Mouse (Mus musculus): ENCODE results near the gene Elp5.

Elp5 gene

GRCm38 (mm10) chr11:69953267-69953915 lies 28.9 kb downstream of the Elp5 start:
- DNase-seq = no peak

GRCm38 (mm10) chr11:69952274-69952673 lies 30.0 kb downstream of the Elp5 start:
- no peak for DNase-seq

- no peak for DNase-seq
These were observed 31.4 kb downstream of the Elp5 start for GRCm38 (mm10) chr11:69950807-69951459.

DNA sequence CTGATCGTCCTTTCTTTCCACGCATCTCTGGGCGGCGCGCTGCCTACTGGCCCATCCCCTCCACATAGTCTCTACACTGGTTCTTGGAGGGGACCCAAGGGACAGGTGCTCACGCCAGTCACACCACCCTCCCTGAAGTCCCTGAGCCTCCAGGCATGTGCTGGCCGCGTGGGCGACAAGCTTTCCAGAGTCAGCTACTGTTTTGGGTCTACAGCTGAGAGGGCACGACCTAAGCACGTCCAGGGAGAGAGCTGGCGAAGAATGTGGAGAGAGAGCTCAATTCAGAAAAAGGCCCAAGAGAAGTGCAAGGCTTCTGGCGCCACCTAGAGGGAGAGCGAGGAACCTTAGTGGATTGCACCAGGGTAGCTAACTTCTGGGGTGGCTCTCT lies 33.6 kb downstream of the Elp5 start:
- peak; percentile 92 for DNase-seq

- peak; percentile 93 for DNase-seq
These were observed 34.1 kb downstream of the Elp5 start, which contains the start of gene Slc2a4 for GRCm38 (mm10) chr11:69948066-69948762. Slc2a4 (minus strand) TSS chr11:69948188.

DNA sequence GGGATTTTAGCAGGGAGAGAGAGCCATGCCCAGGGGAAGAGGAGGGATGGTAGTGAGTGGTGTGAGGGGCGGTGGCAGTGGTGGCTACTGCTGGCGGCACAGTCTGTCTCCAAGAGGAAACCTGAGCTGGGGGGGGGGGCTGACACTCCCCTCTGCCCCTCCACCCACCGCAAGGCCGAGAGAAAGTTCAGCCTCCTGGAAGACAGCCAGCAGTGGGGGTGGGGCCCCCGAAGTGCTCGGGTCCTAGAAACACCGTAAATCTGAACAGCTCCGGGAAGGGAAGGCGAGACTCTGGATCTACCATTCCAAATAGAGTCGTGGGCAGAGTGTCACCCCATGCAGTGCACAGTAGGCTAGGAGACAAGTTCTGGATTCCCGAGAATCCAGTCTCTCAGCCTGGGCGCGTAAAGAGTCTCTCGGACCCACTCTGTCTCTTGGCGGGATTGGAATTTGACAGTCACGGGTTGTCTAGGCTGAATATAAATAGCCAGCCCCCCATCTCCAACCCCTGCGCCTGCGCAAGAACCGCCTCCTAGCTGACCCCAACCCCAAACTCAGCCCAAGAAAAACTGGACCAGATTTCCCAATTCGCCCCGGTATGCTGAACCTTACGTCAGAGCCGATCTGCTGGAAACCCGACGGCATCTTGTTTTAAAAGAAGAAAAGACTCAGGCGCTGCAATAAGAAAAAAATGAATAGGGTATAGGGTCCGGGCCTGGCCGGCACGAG lies 34.8 kb downstream of the Elp5 start:
- no peak for DNase-seq

DNA sequence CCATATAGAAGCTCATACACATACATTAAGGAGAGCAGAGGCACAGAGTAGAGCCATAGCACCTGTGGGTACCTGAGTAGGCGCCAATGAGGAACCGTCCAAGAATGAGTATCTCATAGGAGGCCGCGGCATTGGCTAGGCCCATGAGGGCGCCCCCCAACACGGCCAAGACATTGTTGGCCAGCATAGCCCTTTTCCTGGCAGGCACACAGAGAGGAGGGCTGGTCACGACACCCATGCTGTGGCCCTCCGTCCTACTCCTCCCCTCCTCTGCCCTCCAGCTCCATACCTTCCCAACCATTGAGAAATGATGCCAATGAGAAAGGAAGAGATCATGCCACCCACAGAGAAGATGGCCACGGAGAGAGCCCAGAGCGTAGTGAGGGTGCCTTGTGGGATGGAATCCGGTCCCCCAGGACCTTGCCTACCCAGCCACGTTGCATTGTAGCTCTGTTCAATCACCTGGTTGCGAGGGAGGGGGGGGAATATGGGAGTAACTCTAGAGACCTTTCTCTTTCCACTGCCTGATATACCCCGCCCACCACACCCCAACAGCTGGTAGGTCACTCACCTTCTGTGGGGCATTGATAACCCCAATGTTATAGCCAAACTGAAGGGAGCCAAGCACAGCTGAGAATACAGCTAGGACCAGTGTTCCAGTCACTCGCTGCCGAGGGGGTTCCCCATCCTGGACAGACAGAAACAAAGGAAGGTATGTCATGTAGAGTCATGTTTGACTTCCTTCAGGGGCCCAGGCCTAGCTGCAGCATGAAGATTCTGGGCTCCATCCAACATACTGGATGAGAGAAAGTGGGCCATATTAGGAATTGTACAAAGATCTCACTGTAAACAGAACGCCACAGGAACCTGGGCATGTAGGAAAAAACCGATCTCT lies 36.1 kb downstream of the Elp5 start:
- no peak for DNase-seq

- no peak for DNase-seq
These were observed 37.1 kb downstream of the Elp5 start for GRCm38 (mm10) chr11:69945216-69945615.

DNA sequence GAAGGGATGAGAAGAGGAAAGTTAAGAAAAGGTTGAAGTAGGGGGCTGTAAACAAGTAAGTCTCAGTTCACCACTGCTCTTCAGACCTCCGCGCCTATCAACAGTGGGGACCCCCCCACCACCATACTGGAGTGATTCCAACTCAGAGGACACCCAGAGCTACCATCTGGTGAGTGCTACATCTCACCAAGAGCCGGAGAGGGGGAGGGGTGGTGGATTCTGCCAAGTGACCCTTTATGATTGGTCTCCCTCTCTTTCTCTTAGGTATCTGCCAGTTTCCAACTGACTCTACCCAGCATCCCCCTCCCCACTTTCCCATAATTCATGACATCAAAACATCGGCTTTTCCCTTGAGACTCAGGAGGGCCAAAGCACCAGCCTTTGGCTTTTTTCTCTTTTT lies 41.4 kb downstream of the Elp5 start:
- DNase-seq = no peak

- DNase-seq = no peak
These were observed 42.6 kb downstream of the Elp5 start for GRCm38 (mm10) chr11:69939731-69940130.

DNA sequence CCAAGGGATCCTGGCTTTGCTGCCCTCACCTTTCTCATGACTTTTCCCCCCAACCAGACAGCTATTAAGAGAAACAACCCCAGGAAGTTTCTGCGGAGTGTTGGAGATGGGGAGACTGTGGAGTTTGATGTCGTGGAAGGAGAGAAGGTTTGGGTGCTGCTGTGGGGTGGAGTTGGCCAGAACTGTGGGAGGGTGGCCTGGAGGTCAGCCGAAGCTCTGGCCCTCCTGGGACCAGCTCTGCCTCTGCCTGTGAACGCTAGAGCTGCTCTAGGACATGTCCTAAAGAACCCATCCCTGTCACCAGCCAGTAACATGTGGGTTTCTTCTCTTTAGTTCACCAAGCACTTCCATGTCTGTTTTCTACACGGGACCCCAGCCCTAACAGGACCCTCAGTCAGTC lies 43.1 kb downstream of the Elp5 start:
- no peak for DNase-seq

DNA sequence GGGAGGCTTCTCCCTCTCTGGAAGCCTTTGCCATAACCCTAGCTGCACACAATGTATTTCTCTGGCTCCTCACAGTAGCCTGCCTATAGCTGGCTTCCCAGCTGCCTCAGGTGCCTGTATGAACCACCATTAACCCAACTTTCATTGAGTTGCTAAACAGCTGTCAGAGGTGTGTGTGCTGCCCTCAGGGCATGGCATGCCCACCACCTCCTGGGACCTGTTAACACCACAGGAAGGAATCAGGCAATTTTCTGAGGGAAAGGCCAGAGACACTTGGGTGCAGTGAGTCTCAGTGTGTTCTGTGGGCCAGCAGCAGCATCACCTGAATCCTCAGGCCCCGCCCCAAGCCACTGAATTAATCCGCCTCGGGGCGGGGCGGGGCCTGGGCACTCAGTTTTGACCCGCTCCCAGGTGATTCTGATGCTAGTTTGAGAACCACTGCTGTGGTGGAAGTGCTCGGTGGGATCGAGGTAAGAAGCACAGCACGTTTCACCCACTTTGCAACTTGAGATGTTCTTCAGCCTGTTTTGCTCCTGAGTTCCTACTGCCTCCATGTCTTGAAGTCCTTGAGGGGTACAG lies 43.8 kb downstream of the Elp5 start:
- no peak for DNase-seq

- no peak for DNase-seq
These were observed 44.5 kb downstream of the Elp5 start for GRCm38 (mm10) chr11:69937834-69938233.

GRCm38 (mm10) chr11:69937385-69937784 lies 44.9 kb downstream of the Elp5 start:
- no peak for DNase-seq

DNA sequence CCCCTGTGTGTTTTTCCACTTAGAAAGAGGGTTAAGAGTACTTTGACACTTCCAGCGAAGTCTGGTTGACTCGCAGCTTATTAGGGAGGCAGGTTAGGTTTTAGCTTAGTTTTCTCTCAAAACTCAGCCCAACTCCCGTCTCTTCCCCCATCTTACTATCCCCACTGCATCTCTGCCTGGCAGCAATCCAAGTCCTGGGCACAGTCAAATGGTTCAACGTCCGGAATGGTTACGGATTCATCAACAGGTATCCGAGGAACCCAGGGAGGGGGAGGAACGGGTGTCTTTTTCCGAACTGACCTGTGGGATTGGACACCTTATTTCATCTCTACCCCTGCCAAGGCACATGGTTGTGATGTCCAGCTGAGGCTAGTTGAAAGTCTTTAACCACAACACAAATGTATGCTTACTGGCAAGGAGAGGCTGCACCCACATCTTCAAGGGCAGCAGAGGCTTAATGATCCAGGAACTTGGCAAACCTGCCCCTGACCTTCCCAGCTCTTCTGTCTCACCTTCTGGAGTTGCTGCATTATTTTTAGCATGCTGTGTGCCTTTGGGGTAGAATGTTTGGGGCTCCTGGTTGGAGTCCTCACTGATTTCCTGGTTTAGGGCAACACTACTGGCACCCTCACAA lies 45.5 kb downstream of the Elp5 start:
- DNase-seq = no peak

DNA sequence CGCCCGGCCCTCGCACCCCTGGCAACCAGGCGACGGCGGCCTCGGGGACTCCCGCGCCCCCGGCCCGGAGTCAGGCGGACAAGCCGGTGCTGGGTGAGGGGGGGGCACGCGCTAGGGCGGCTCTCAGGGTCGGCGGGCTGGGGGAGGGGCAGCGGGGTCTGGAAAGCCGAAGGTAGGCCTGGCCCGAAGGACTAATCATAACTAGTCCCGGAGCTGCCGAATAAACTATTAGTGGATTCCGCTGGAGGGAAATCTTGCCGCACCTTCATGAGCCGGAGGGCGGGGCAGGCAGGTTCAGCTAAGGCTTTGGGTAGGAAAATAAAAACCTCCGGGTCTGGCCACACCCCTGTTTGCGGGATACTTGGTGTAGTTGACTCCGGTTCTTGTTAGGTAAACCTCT lies 46.2 kb downstream of the Elp5 start:
- no peak for DNase-seq

GRCm38 (mm10) chr11:69935137-69935879 lies 47.0 kb downstream of the Elp5 start, which contains the start of gene Ybx2:
Ybx2 (plus strand) TSS chr11:69935796.
- peak; percentile 86 for DNase-seq

- no peak for DNase-seq
These were observed 47.6 kb downstream of the Elp5 start for GRCm38 (mm10) chr11:69934681-69935080.

GRCm38 (mm10) chr11:69934169-69934568 lies 48.1 kb downstream of the Elp5 start:
- DNase-seq = peak; percentile 98

DNA sequence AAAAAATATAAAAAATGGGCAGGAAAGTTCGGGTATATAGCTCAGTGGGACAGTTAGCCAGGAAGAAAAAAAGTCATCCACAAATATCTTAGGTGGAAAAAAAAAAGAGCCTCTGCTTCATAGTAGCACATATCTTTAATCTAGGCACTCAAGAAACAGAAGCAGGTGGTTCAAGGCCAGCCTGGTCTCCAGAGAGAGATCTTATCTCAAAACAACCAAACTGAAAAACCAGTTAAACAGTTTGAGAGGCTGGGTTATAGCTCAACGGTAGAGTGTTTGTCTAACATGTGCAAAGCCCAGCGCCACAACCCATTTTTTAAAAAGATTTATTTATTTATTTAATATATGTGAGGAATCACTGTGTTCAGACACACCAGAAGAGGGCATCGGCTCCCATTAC lies 49.3 kb downstream of the Elp5 start:
- no peak for DNase-seq

GRCm38 (mm10) chr11:69932254-69932653 lies 50.1 kb downstream of the Elp5 start:
- no peak for DNase-seq

Data from lung, postnatal 14 days (tissue).